Mouse (Mus musculus): ENCODE results near the gene Slc25a3. TPM values are rescaled to one million over a fixed set of nuclear protein-coding genes. Genes with fewer than 3 reads are reported as not detected.
A peak's percentile ranks its signal among the peaks of the same experiment; 100 is the strongest.

The Slc25a3 gene
- polyA plus RNA-seq, 1 experiment from 2014 or later: 1,178 TPM

GRCm38 (mm10) chr10:91082550-91083392, 41.1 kb downstream of the Slc25a3 start, which contains the start of the genes Apaf1 and Ikbip:
TSS of gene Apaf1 (minus strand) at chr10:91082770.
TSS of gene Ikbip (plus strand) at chr10:91082940.
- Histone ChIP-seq H3K36me3 (ENCODE audit: control insufficient read depth, insufficient read depth) (peaks cover 12% of the 10 kb centered on the region; the same call in 1 of the 2 replicates), H3K9ac (ENCODE audit: low read depth, low read length) (peak within 1 kb of the TSS; percentile 89), H3K27me3 (replicated peaks; ENCODE audit: control insufficient read depth, insufficient read depth, low read length) (no peaks in the 10 kb centered on the region), H3K4me3 (ENCODE audit: low read depth, low read length) (peak within 1 kb of the TSS; percentile 97), H3K27ac (ENCODE audit: low read depth, low read length) (peak within 1 kb of the TSS; percentile 97), H3K4me1 (replicated peaks; ENCODE audit: control insufficient read depth, insufficient read depth, low read length) (no peaks in the 10 kb centered on the region; the same call in 1 of the 2 replicates), H3K4me2 (replicated peaks; ENCODE audit: low read depth) (peak within 1 kb of the TSS; percentile 87), H3K9me3 (ENCODE audit: control insufficient read depth) (no peaks in the 10 kb centered on the region)
- under 1% methylated on average over 71 of the region's 87 CpGs for WGBS
- peak; percentile 99 for ATAC-seq
- TF ChIP-seq CTCF (IDR thresholded peaks at IDR 0.05; ENCODE audit: low read depth): no peak

- Histone ChIP-seq H3K27me3 (replicated peaks; ENCODE audit: control insufficient read depth, insufficient read depth, low read length) (no peaks in the 10 kb centered on the region), H3K9me3 (ENCODE audit: control insufficient read depth) (no peaks in the 10 kb centered on the region), H3K36me3 (ENCODE audit: control insufficient read depth, insufficient read depth) (peaks cover 19% of the 10 kb centered on the region; the same call in 1 of the 2 replicates), H3K4me3 (ENCODE audit: low read depth, low read length) (peak overlapping the region; percentile 97), H3K4me1 (replicated peaks; ENCODE audit: control insufficient read depth, insufficient read depth, low read length) (no peaks in the 10 kb centered on the region; the same call in 1 of the 2 replicates), H3K4me2 (replicated peaks; ENCODE audit: low read depth) (peak overlapping the region; percentile 87), H3K9ac (ENCODE audit: low read depth, low read length) (peak overlapping the region; percentile 89), H3K27ac (ENCODE audit: low read depth, low read length) (peak overlapping the region; percentile 97)
- 0% methylated on average over 27 of the region's 27 CpGs for WGBS
- peak; percentile 20 for ATAC-seq
- no peak for TF ChIP-seq CTCF (IDR thresholded peaks at IDR 0.05; ENCODE audit: low read depth)
Observed at GRCm38 (mm10) chr10:91081959-91082507, 41.8 kb downstream of the Slc25a3 start.

GRCm38 (mm10) chr10:91080540-91080939, 43.3 kb downstream of the Slc25a3 start:
- H3K9me3 ChIP-seq (ENCODE audit: control insufficient read depth): no peaks in the 10 kb centered on the region
- no peak for TF ChIP-seq CTCF (IDR thresholded peaks at IDR 0.05; ENCODE audit: low read depth)
- H3K9ac ChIP-seq (ENCODE audit: low read depth, low read length): no peak overlapping the region
- no peaks in the 10 kb centered on the region; the same call in 1 of the 2 replicates for H3K4me1 ChIP-seq (replicated peaks; ENCODE audit: control insufficient read depth, insufficient read depth, low read length)
- WGBS: 52% methylated on average over 5 of the region's 5 CpGs
- peak overlapping the region; percentile 2; the same call in 1 of the 2 replicates for H3K4me2 ChIP-seq (replicated peaks; ENCODE audit: low read depth)
- no peak overlapping the region for H3K27ac ChIP-seq (ENCODE audit: low read depth, low read length)
- peaks cover 33% of the 10 kb centered on the region; the same call in 1 of the 2 replicates for H3K36me3 ChIP-seq (ENCODE audit: control insufficient read depth, insufficient read depth)
- peak overlapping the region; percentile 18; the same call in 1 of the 2 replicates for H3K4me3 ChIP-seq (ENCODE audit: low read depth, low read length)
- H3K27me3 ChIP-seq (replicated peaks; ENCODE audit: control insufficient read depth, insufficient read depth, low read length): no peaks in the 10 kb centered on the region
- no peak for ATAC-seq

GRCm38 (mm10) chr10:91076667-91077066, 47.2 kb downstream of the Slc25a3 start:
- ATAC-seq: no peak
- TF ChIP-seq CTCF (IDR thresholded peaks at IDR 0.05; ENCODE audit: low read depth): no peak
- H3K27ac ChIP-seq (ENCODE audit: low read depth, low read length): no peak overlapping the region
- no peak overlapping the region for H3K4me2 ChIP-seq (replicated peaks; ENCODE audit: low read depth)
- 84% methylated on average over 2 of the region's 2 CpGs for WGBS
- no peak overlapping the region for H3K4me3 ChIP-seq (ENCODE audit: low read depth, low read length)
- H3K9ac ChIP-seq (ENCODE audit: low read depth, low read length): no peak overlapping the region
- no peaks in the 10 kb centered on the region for H3K27me3 ChIP-seq (replicated peaks; ENCODE audit: control insufficient read depth, insufficient read depth, low read length)
- H3K36me3 ChIP-seq (ENCODE audit: control insufficient read depth, insufficient read depth): peaks cover 49% of the 10 kb centered on the region; the same call in 1 of the 2 replicates
- no peaks in the 10 kb centered on the region for H3K4me1 ChIP-seq (replicated peaks; ENCODE audit: control insufficient read depth, insufficient read depth, low read length)
- no peaks in the 10 kb centered on the region for H3K9me3 ChIP-seq (ENCODE audit: control insufficient read depth)

GRCm38 (mm10) chr10:91073345-91073744, 50.5 kb downstream of the Slc25a3 start:
- no peak for TF ChIP-seq CTCF (IDR thresholded peaks at IDR 0.05; ENCODE audit: low read depth)
- no peaks in the 10 kb centered on the region for H3K4me1 ChIP-seq (replicated peaks; ENCODE audit: control insufficient read depth, insufficient read depth, low read length)
- H3K9me3 ChIP-seq (ENCODE audit: control insufficient read depth): no peaks in the 10 kb centered on the region
- no peak overlapping the region for H3K9ac ChIP-seq (ENCODE audit: low read depth, low read length)
- ATAC-seq: no peak
- 66% methylated on average over 3 of the region's 3 CpGs for WGBS
- H3K27me3 ChIP-seq (replicated peaks; ENCODE audit: control insufficient read depth, insufficient read depth, low read length): no peaks in the 10 kb centered on the region
- H3K4me3 ChIP-seq (ENCODE audit: low read depth, low read length): no peak overlapping the region
- H3K4me2 ChIP-seq (replicated peaks; ENCODE audit: low read depth): no peak overlapping the region
- H3K27ac ChIP-seq (ENCODE audit: low read depth, low read length): no peak overlapping the region
- H3K36me3 ChIP-seq (ENCODE audit: control insufficient read depth, insufficient read depth): peaks cover 59% of the 10 kb centered on the region

GRCm38 (mm10) chr10:91071768-91072167, 52.1 kb downstream of the Slc25a3 start:
- Histone ChIP-seq H3K36me3 (ENCODE audit: control insufficient read depth, insufficient read depth) (peaks cover 56% of the 10 kb centered on the region), H3K27ac (ENCODE audit: low read depth, low read length) (no peak overlapping the region), H3K4me2 (replicated peaks; ENCODE audit: low read depth) (no peak overlapping the region), H3K27me3 (replicated peaks; ENCODE audit: control insufficient read depth, insufficient read depth, low read length) (no peaks in the 10 kb centered on the region), H3K9ac (ENCODE audit: low read depth, low read length) (no peak overlapping the region), H3K9me3 (ENCODE audit: control insufficient read depth) (no peaks in the 10 kb centered on the region), H3K4me1 (replicated peaks; ENCODE audit: control insufficient read depth, insufficient read depth, low read length) (no peaks in the 10 kb centered on the region), H3K4me3 (ENCODE audit: low read depth, low read length) (no peak overlapping the region)
- 40% methylated on average over 1 of the region's 1 CpGs for WGBS
- peak; percentile 62 for TF ChIP-seq CTCF (IDR thresholded peaks at IDR 0.05; ENCODE audit: low read depth)
- ATAC-seq: no peak

Other genes with a start within 250 kb of the Slc25a3 start
- gene Apaf1, start 41.3 kb downstream of the Slc25a3 start, polyA plus RNA-seq (2015; fragmentation: Nextera tagmentation; extraction: Ambion mirVana): 26.5 and 32.4 TPM in 2 replicates
- 19.4 and 23.0 TPM in 2 replicates for gene Ikbip, start 41.1 kb downstream of the Slc25a3 start, polyA plus RNA-seq (2015; fragmentation: Nextera tagmentation; extraction: Ambion mirVana)
- gene Tmpo, start 57.3 kb upstream of the Slc25a3 start, polyA plus RNA-seq (2015; fragmentation: Nextera tagmentation; extraction: Ambion mirVana): 57.7 and 59.7 TPM in 2 replicates

All from intestine, postnatal 0 days (tissue).